Mouse (Mus musculus): Measurements from ENCODE around the gene Slc27a5. TPM values are rescaled to one million over a fixed set of nuclear protein-coding genes. Genes with fewer than 3 reads are reported as not detected.

The Slc27a5 gene
- total and polyA plus RNA-seq, 3 experiments: 0.04 TPM; not detected in 2

- TF ChIP-seq ZKSCAN1 (IDR thresholded peaks at IDR 0.05; ENCODE audit: borderline replicate concordance, low read depth, low read length) (no peak), PAX5 (IDR thresholded peaks at IDR 0.05; ENCODE audit: low read length) (no peak), GABPA (IDR thresholded peaks at IDR 0.05; ENCODE audit: insufficient replicate concordance, low read depth, low read length) (no peak)
- Histone ChIP-seq H3K79me2 (replicated peaks; ENCODE audit: control insufficient read depth, extremely low read depth, insufficient read depth, poor library complexity, severe bottlenecking) (no peaks in the 10 kb centered on the region), H3K4me1 (ENCODE audit: control insufficient read depth in 1 of 2, insufficient read depth in 2 of 2) (peaks cover 0 to 12% of the 10 kb centered on the region in 2 experiments; a peak in 2 of 4 replicates), H3K9me3 (replicated peaks; ENCODE audit: low read length) (no peaks in the 10 kb centered on the region), H3K36me3 (replicated peaks in 1 of 2; ENCODE audit: control insufficient read depth in 1 of 2, insufficient read depth in 1 of 2, low read length in 1 of 2) (peaks cover 7 to 32% of the 10 kb centered on the region in 2 experiments), H3K4me2 (ENCODE audit: insufficient read depth, low read depth, poor library complexity, severe bottlenecking) (no peak overlapping the region), H3K27ac (ENCODE audit: insufficient read depth, low read depth) (no peak overlapping the region), H3K9ac (ENCODE audit: insufficient read depth, low read depth) (no peak overlapping the region), H3K4me3 (replicated peaks in 1 of 3; ENCODE audit: low read depth in 2 of 3, low read length in 2 of 3, poor library complexity in 1 of 3) (no peak overlapping the region), H3K27me3 (replicated peaks) (no peaks in the 10 kb centered on the region)
- in situ Hi-C loops (cut with MboI; ENCODE audit: low pct_ligation_motif_present, low pct_unique_long_range_greater_than_20kb, low sequenced_read_pairs) (loop anchor here (10.0 kb wide), 1 partner anchor 62 kb away; the partner anchor contains the start of genes Rnf225 and Rps5), dilution Hi-C loops (cut with MboI; ENCODE audit: extremely low pct_ligation_motif_present, extremely low pct_unique_long_range_greater_than_20kb, low sequenced_read_pairs) (no loop called here)
- DNase-seq (ENCODE audit: extremely low read depth): no peak
Measured at GRCm38 (mm10) chr7:12986906-12987305, 11.1 kb downstream of the Slc27a5 start.

GRCm38 (mm10) chr7:12985724-12986123 lies 12.3 kb downstream of the Slc27a5 start:
- no peak overlapping the region for H3K4me3 ChIP-seq (replicated peaks in 1 of 3; ENCODE audit: low read depth in 2 of 3, low read length in 2 of 3, poor library complexity in 1 of 3)
- TF ChIP-seq MEF2A (IDR thresholded peaks at IDR 0.05; ENCODE audit: borderline replicate concordance, low read depth, low read length): no peak
- TF ChIP-seq HCFC1 (IDR thresholded peaks at IDR 0.05; ENCODE audit: low read depth, low read length): no peak
- TF ChIP-seq E2F4 (IDR thresholded peaks at IDR 0.05; ENCODE audit: insufficient replicate concordance, low read depth, low read length): no peak
- TF ChIP-seq ZKSCAN1 (IDR thresholded peaks at IDR 0.05; ENCODE audit: borderline replicate concordance, low read depth, low read length): no peak
- TF ChIP-seq ETS1 (conservative IDR thresholded peaks at IDR 0.05; ENCODE audit: low read depth, low read length): no peak
- TF ChIP-seq ELF1 (IDR thresholded peaks at IDR 0.05; ENCODE audit: low read depth, low read length): no peak
- no peak for TF ChIP-seq NRF1 (IDR thresholded peaks at IDR 0.05; ENCODE audit: low read depth, low read length)
- no peak for TF ChIP-seq BHLHE40 (IDR thresholded peaks at IDR 0.05; ENCODE audit: low read depth, low read length)
- TF ChIP-seq TBP (conservative IDR thresholded peaks at IDR 0.05; ENCODE audit: low read depth, low read length): no peak
- no peak for TF ChIP-seq POLR2AphosphoS2 (IDR thresholded peaks at IDR 0.05; ENCODE audit: low read depth, low read length)
- TF ChIP-seq SMC3 (IDR thresholded peaks at IDR 0.05; ENCODE audit: low read depth, low read length): no peak
- no peak for TF ChIP-seq CTCF (conservative IDR thresholded peaks at IDR 0.05 in 1 of 2, IDR thresholded peaks at IDR 0.05 in 1 of 2; ENCODE audit: low read depth in 2 of 2, low read length in 2 of 2)
- TF ChIP-seq RCOR1 (conservative IDR thresholded peaks at IDR 0.05; ENCODE audit: low read depth, low read length): no peak
- no peak for TF ChIP-seq ZNF384 (IDR thresholded peaks at IDR 0.05; ENCODE audit: low read depth, low read length)
- TF ChIP-seq KAT2A (IDR thresholded peaks at IDR 0.05; ENCODE audit: insufficient replicate concordance, low read length): no peak
- no peak for TF ChIP-seq UBTF (IDR thresholded peaks at IDR 0.05; ENCODE audit: low read depth, low read length)
- TF ChIP-seq IRF4 (IDR thresholded peaks at IDR 0.05; ENCODE audit: low read depth, low read length): no peak
- no peak for TF ChIP-seq CHD1 (IDR thresholded peaks at IDR 0.05; ENCODE audit: low read depth, low read length)
- TF ChIP-seq POLR2A (IDR thresholded peaks at IDR 0.05; ENCODE audit: low read depth, low read length): no peak
- TF ChIP-seq PAX5 (IDR thresholded peaks at IDR 0.05; ENCODE audit: low read length): no peak
- in situ Hi-C loops (cut with MboI; ENCODE audit: low pct_ligation_motif_present, low pct_unique_long_range_greater_than_20kb, low sequenced_read_pairs): loop anchor here (10.0 kb wide), 1 partner anchor 61 kb away; the partner anchor contains the start of genes Rnf225 and Rps5
- no peaks in the 10 kb centered on the region for H3K79me2 ChIP-seq (replicated peaks; ENCODE audit: control insufficient read depth, extremely low read depth, insufficient read depth, poor library complexity, severe bottlenecking)
- dilution Hi-C loops (cut with MboI; ENCODE audit: extremely low pct_ligation_motif_present, extremely low pct_unique_long_range_greater_than_20kb, low sequenced_read_pairs): no loop called here
- no peak for DNase-seq (ENCODE audit: extremely low read depth)
- H3K4me2 ChIP-seq (ENCODE audit: insufficient read depth, low read depth, poor library complexity, severe bottlenecking): no peak overlapping the region
- H3K27ac ChIP-seq (ENCODE audit: insufficient read depth, low read depth): no peak overlapping the region
- no peaks in the 10 kb centered on the region for H3K9me3 ChIP-seq (replicated peaks; ENCODE audit: low read length)
- peaks cover 0 to 18% of the 10 kb centered on the region in 2 experiments; a peak in 2 of 4 replicates for H3K4me1 ChIP-seq (ENCODE audit: control insufficient read depth in 1 of 2, insufficient read depth in 2 of 2)
- H3K36me3 ChIP-seq (replicated peaks in 1 of 2; ENCODE audit: control insufficient read depth in 1 of 2, insufficient read depth in 1 of 2, low read length in 1 of 2): peaks cover 12 to 37% of the 10 kb centered on the region in 2 experiments
- no peaks in the 10 kb centered on the region for H3K27me3 ChIP-seq (replicated peaks)
- no peak overlapping the region for H3K9ac ChIP-seq (ENCODE audit: insufficient read depth, low read depth)
